Mouse (Mus musculus): Measurements from ENCODE around the gene Pcnx3.
"Not testable (repeated sequence)": the region's sequence is repeated elsewhere in the genome, so short reads cannot be mapped to it uniquely, and the experiment has no call there.

Pcnx3 gene

DNA sequence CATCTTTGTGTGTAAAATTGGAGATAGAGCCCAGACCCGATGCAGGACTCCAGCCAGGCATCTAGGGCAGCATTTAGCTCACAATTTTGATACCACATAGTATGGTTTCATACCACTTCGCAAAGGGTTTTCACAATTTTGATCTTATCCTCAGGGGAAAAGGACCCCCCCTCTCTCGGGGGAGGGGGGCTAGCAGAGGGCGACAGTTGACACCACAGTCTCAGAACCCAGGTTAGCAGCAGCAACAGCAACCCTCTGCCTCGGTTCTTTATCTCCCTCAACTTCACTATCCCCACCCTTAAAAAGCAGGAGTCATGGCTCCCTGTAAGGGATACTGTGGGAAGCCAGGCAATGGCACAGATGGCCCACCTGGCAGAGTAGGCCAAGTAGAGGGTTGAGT is 24.5 kb upstream of the Pcnx3 start:
- in situ Hi-C loops (cut with MboI; ENCODE audit: low sequenced_read_pairs): no loop called here

DNA sequence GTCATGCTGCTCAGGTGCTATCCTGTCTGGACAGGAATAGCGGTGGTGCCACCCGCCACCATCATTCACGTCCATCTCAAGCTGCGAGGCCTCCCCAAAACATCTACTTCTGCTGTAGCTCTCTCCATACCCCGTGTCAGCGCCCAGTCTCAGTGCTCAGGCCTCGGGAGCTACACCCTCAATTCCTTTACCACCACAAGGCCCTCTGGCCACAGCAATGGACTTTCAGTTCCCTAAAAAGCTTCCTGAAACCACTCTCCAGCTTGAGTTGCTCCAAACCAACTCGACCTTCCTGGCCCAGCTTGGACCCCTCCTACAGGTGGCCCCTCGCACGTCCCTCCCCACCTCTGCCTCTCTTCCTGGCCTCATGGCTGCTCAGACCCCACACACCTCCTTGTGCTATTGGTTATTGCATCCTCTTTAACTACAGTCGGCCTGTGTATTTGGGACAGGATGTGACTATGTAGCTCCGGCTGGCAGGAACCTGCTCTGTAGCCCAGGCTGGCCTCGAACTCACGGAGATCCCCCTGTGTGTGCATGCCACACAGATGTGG is 23.3 kb upstream of the Pcnx3 start:
- in situ Hi-C loops (cut with MboI; ENCODE audit: low sequenced_read_pairs): no loop called here

DNA sequence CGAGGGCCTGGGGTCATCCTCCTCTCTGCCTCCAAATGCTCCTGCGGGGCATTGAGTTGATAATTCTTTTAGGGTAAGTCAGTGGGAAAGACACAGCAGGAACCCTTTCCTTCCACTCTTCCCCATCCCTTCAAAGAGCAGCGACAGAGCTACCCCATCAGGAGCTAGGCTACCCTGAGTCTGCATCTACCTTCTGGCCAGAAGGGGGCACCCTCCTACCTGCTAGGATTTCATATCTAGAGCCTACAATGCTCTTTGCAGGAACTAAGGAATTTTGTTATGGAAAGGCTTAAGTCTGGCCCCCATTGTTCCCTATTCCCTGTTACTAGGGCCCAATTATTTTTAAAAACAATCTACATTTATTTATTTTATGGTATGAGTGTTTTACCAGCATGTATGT is 22.5 kb upstream of the Pcnx3 start:
- in situ Hi-C loops (cut with MboI; ENCODE audit: low sequenced_read_pairs): no loop called here

DNA sequence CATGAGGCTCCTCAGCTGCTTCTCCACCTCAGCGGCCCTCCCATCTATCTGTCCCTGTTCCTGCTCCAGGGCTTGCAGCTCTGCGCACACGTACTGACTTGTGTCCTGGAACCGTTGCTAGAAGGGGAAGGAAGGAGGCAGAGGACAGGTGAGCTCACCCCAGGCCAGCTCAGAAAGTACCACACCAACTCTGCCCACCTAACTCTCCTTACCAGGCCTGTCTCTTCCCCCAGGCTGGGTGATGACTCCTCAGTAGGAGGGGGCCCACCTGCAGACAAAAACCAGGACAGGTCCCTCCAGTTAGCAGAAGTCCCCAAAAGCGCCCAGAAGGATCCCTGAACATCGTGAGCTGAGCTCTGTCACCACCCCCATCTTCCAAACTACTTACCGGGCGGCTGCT is 21.9 kb upstream of the Pcnx3 start:
- in situ Hi-C loops (cut with MboI; ENCODE audit: low sequenced_read_pairs): no loop called here

DNA sequence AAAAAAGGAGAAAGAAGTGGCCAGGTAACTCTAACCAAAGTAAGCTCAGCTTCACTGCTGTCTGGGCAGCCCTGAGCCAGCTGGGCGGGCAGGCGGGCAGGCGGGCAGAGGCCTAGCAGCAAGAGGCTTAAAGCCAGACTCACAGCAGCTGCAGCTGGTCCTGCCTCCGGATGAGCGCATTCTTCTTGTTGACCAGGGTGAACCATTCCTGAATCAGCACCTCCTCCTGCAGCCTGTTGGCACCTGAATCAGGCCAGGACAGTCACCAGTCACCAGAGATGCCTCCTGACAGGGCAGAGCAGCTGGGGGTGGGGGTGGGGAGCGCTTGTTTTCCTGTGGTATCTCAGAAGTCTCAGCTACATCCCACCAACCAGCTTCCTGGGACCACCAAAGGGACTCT is 21.4 kb upstream of the Pcnx3 start:
- in situ Hi-C loops (cut with MboI; ENCODE audit: low sequenced_read_pairs): no loop called here

DNA sequence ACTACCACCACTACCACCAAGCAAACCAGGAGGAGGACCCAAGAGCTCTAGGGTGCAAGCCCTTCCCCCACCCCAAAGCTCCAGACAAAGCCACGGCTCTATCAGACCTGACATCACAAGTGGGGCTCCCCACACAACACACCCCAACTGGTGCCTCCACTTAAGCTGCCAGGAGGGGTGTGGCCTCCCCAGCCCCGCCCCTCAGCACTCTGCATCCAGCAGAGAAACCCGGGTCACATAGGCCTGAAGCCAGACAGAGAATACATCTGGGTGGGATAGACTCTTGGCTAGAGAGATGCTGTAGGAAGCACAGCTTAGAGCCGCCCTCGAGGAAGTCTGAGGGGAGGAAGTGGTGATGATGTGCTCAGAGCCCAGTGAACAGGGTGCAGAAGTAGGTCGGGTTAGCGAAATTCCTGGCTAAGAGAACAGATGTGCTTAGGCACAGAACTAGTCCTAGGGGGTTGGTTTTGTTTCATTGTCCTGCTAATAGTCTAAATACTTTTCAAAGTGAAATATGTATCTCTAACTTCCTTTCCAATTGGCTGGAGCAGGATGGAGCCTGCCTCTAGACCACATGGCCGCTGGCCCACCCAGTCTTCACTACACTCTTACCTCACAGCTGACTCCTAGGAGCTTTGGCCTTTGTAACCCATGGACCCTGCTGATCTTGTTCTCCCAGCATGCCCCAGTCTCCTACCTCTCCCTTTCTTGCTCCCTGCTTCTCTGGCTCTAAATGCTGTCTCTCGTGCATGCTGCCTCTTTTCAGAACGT is 16.3 kb upstream of the Pcnx3 start:
- in situ Hi-C loops (cut with MboI; ENCODE audit: low sequenced_read_pairs): no loop called here

DNA sequence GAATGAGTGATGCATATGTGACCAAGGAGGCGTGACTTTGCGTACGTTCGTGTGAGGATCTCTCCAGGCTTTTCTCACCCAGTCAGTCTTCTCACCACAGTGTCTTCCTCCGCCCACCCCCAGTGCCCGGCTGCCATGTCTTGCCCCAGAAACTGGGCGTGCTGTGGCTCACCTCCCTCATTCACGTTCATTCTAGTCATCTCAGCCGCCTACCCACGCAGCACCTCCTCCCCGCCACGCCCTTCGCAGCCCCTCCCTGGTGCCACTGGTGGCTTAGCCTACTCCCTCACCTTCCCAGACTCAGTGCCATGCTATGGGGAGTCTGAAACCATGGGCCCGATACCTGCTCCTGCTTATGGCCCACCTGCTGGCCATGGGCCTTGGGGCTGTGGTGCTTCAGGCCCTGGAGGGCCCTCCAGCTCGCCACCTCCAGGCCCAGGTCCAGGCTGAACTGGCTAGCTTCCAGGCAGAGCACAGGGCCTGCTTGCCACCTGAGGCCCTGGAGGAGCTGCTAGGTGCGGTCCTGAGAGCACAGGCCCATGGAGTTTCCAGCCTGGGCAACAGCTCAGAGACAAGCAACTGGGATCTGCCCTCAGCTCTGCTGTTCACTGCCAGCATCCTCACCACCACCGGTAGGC is 15.6 kb upstream of the Pcnx3 start, which contains the start of gene Kcnk7:
TSS of gene Kcnk7 (plus strand) at position 205 of the 638 bp plus-strand sequence.
- in situ Hi-C loops (cut with MboI; ENCODE audit: low sequenced_read_pairs): no loop called here

DNA sequence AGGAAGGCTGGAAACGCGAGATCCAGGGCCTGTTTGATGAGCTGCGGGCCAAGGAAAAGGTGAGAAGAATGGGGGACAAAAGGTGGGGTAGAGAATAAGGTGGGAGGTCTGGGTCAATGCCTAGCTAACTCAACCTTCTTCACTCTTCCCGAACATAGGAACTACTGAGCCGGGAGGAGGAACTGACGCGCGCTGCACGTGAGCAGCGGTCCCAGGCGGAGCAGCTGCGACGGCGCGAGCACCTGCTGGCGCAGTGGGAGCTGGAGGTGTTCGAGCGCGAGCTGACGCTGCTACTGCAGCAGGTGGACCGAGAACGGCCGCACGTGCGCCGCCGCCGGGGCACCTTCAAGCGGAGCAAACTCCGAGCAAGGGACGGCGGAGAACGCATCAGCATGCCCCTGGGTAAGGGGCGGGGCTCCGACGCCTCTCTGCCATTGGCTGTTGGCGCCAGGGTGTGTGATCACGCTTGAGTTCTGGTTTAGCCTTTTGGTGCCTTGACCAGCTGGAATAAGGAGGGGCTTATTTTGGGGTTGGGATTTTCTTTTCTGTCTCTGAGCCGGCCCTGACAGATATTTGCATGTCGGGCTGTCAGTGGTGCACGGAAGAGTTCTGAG is 7.2 kb upstream of the Pcnx3 start:
- in situ Hi-C loops (cut with MboI; ENCODE audit: low sequenced_read_pairs): no loop called here

DNA sequence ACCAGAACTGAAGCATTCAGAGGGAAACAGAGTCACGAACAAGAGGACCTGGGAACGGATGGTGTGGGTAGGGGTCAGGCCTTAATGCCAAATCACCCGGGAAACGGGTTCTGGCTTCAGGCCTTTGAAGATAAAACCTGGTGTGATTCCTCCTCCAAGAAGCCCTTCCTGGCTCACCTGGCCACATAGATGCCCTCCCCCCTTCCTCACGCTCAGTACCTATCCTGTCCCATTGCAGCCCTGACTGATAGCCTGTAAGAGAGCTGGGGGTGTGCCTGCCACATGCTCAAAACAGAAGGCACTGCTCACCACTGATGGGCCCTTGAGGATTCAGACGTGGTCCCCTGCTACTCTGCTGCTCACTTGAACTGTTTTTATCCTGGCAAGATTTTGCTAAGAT is 5.1 kb upstream of the Pcnx3 start:
- in situ Hi-C loops (cut with MboI; ENCODE audit: low sequenced_read_pairs): no loop called here

DNA sequence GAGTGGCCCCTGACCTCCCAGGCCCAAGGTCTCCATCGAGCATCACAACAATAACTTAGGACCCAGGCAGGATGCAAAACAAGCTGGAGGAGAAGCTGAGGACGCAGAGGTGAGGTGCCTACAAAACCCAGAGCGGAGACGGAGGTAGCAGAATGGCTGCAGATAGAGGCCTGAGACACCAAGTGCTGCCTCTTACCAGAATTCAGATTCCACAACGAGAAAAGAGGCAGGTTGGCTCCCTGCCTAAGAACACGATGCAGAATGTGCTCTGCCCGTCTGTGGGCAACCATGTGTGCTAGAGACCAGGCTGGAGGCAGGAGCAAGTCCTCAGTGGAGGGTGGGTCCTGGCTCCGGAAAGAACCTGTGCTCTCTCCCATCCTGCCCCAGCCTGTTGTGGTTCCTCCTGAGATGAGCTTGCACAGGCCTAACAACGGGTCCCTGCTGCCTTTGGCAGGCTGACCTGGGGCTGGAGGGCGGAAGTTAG is 4.2 kb upstream of the Pcnx3 start:
- in situ Hi-C loops (cut with MboI; ENCODE audit: low sequenced_read_pairs): no loop called here

DNA sequence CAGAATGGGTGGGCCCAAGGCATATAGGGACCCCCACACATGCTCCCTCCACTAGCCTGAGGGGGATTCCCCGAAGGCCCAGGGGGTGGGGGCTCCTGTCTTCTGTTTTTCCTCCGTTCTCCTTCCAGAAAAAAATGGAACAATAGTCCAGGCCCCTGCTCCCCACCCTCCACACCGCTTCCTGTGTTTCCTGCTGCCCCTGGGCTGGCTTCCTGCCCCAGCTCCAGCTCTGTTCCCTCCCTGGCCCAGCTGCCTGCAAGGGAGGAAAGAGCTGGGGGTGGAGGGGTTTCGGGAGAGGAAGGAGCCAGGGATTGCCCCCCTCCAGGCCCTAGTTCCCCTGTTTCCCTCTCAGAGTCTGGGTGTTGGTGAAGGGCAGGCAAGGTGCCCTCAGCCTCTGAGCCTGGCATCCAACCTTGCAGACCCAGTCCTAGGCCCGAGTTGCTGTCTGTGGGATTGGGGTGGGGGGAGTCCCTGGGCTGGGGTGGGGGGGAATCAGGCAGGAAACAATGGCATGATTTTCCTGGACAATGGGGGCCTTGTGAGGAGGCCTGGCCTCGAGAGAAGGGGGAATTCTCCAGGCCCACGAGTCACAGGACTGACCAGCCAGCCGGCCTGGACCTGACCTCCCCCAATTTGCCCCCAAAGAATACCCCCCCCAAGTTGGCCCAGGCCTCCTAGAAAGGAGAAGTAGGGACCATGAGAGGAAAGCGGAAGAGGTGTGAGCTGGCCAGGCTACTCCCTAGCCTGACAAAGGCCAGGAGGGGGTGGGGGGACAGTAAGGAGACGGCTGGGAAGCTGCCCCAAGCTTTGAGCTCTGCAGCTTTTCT is 3.6 kb upstream of the Pcnx3 start:
- in situ Hi-C loops (cut with MboI; ENCODE audit: low sequenced_read_pairs): no loop called here

DNA sequence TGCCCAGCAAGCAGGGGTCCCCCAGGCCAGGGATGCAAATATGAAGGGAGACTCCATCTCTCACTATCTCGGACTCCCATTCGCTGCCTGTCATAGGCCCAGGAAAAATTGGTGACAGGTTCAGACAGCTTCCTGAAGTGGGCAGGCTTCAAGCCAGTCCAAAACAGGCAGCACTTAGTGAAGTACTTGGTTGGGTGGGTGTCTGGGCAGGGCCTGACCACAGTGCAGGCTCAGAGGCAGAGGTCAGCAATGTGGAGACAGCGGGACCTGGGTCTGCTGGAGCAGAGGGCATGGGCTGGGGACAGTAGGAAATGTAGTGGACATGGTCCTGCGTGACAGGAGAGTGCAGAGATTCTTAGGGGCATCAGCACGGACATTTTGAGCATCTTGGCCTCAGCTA is 2.9 kb upstream of the Pcnx3 start:
- in situ Hi-C loops (cut with MboI; ENCODE audit: low sequenced_read_pairs): no loop called here

DNA sequence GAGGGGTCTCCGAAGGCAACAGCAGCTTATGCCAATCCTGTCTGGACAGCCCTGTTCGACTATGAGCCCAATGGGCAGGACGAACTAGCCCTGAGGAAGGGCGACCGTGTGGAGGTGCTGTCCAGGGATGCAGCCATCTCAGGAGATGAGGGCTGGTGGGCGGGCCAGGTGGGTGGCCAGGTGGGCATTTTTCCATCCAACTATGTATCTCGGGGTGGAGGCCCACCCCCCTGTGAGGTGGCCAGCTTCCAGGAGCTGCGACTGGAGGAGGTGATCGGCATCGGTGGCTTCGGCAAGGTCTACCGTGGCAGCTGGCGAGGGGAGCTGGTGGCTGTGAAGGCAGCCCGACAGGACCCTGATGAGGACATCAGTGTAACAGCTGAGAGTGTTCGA is 1.6 kb upstream of the Pcnx3 start:
- in situ Hi-C loops (cut with MboI; ENCODE audit: low sequenced_read_pairs): no loop called here

DNA sequence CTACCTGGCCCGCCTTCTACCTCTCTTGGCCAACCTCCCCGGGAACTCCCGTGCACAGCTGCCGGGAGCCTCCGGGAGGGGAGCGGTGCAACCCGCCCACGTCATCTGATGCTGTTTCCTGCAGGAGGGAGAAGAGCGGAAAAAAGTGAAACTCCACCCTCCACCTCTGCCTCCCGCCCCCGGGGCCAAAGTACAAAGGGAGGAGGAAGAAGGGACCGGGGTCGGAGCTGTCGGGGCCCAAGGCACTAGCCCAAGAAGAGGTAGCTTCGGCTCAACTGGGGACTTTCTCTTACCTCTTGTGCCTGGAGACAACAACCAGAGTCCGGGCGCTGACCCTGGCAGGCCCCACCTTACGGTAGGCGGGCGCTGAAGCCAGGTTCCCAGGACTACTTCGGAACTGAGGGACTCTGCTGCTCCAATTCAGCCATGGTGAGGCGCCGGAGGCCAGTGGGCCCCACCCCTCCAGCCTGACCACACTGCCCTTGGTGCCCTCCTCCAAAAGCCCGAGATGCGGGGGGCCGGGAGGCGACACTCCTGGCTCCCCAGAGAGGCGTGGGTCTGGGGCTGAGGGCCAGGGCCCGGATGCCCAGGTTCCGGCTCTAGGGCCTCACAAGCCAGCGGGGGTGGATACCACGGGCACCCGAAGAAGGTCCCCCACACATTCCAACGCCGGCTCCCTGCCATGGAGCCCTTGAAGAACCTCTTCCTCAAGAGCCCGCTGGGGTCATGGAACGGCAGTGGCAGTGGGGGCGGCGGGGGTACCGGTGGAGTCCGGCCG is 1.0 kb upstream of the Pcnx3 start:
- in situ Hi-C loops (cut with MboI; ENCODE audit: low sequenced_read_pairs): no loop called here

DNA sequence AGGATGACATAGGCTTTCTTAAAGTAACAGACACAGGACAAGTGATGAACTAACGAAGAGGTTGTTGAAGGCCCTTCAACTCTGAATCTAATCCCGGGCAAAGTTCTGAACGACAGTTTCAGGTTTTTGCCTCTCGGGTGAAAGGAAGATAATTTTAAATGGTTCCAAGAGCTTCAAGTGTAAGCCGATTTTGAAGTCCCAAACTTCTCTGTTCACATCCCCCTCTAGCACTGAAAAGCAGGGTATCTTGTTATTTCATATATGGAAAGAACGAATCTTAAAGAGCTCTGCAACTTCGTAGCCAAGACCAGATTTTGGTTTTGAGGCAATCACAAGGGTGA is 350 bp upstream of the Pcnx3 start:
- in situ Hi-C loops (cut with MboI; ENCODE audit: low sequenced_read_pairs): no loop called here

DNA sequence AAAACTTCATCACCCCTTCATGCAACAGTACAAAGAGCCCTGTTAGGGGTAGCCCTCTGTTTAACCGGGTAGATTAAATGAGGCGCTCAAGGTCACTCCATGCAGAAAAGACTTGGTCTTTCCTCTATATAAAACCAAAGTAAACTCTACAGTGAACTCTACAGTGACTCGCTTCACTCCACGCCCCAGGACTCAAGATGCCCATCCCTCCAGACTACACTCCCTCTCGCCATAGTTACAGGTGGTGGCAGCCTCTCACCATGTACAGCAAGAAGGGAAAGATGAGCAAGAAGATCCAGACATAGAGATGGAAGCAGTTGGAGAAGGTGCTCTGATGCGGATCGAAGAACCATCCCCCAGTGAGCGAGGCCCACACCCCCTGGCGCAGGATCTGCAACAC is 970 bp downstream of the Pcnx3 start:
- in situ Hi-C loops (cut with MboI; ENCODE audit: low sequenced_read_pairs): no loop called here

DNA sequence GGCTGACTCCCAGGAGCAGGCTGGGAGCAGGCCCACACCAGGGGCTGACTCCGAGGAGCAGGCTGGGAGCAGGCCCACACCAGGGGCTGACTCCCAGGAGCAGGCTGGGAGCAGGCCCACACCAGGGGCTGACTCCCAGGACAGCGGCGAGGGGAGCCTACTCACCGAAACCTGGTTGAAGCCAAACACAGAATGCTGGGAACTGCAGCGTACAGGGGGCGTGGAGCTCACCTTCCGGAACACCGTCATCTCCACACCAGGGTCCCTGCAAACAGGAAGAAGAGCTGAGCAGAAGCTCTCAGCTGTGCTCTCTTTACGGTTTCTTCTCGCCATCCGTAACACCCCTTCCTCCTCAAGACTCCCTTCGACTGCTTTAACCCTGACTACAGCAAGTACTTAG is 1.8 kb downstream of the Pcnx3 start:
- in situ Hi-C loops (cut with MboI; ENCODE audit: low sequenced_read_pairs): not testable (repeated sequence)

DNA sequence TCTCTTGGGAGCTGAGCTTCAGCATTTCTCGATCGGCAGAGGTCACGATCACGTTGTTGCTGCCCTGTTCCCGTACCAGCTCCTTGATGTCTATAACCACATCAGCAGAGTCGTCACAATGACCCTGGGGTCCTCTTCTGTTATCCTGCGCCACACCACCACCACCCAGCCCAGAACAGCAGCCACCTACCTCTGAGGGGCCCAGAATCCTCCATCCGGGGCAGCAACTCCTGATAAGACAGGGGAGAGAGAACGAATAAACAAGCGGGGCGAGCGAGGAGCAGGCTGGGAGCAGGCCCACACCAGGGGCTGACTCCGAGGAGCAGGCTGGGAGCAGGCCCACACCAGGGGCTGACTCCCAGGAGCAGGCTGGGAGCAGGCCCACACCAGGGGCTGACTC is 2.3 kb downstream of the Pcnx3 start:
- in situ Hi-C loops (cut with MboI; ENCODE audit: low sequenced_read_pairs): no loop called here

DNA sequence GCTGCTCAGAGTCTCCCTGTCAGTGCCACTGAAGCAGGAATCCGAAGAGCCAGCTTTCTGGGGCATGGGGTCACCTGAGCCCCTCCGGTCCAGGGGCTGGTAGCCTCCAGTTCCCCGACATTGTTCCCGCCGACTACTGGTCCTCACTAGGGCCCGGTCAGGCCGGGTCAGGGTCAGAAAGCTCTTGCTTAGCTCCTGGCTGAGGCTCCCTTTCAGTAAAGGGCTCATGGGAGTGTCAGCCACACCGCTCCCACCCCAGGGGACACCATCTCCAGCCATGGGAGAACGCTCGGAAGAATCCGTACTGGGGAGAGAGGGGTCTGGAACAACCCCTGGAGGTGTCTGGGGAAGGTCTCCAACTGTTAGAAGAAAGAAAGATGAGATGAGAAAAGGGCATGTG is 2.8 kb downstream of the Pcnx3 start:
- in situ Hi-C loops (cut with MboI; ENCODE audit: low sequenced_read_pairs): no loop called here

DNA sequence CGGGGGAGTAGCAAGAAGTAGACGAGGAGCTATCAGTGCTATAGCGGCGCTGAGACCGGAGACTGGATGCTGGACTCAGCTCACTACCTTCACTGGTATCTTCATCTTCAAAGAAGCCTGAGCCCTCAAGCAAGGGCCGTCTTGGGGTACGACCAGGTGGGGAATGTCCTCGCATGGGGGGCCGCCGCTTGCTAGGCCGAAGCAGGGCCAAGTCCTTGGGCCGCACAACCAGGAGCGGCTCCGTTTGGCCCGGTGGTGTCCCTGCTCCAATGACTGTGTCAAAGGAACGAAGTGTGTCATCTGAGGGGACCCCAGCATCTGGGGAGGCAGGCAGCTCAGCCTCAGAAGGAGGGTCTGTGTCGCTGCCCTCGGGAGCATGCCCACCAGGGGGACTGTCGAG is 3.3 kb downstream of the Pcnx3 start:
- in situ Hi-C loops (cut with MboI; ENCODE audit: low sequenced_read_pairs): no loop called here

Data from CH12F3 (cell line).